Mouse (Mus musculus) erythroblast, embryonic 14.5 days (primary cell): ENCODE measurements at regions not wholly inside any gene's neighbourhood (a gene's known extent, or its start where the extent isn't known, plus 50 kb on each side); places are given as distances from the start of the nearest gene placed in this dataset.

Experiments used
- GATA1 ChIP-seq: IDR thresholded peaks from 2 replicates; pipeline ENCODE4 v1.6.1; 2012; ENCODE audit warnings: low read length, inconsistent platforms, mixed read lengths
- TAL1 ChIP-seq: IDR thresholded peaks from 3 replicates; pipeline ENCODE4 v1.6.1; 2012; ENCODE audit warnings: low read length, inconsistent platforms, mixed read lengths

- no peak for TF ChIP-seq GATA1
- no peak for TF ChIP-seq TAL1
Observed at GRCm38 (mm10) chr9:47358400-47358767, 171.6 kb upstream of the Cadm1 start.
